Mouse (Mus musculus) embryonic fibroblast, embryonic 13.5 days (primary cell): ENCODE results near the gene Gys1. TPM values are rescaled to one million over a fixed set of nuclear protein-coding genes. Genes with fewer than 3 reads are reported as not detected.

Experiments
- H3K27ac ChIP-seq: 2 replicates; pipeline ENCODE4 v1.5.1; 2012; ENCODE audit warnings: low read length, control low read depth, inconsistent platforms; ENCODE audit not compliant: insufficient read depth
- H3K4me1 ChIP-seq: 2 replicates; pipeline ENCODE4 v1.6.1; 2011; ENCODE audit warnings: low read length; ENCODE audit not compliant: control insufficient read depth, insufficient read depth
- H3K4me3 ChIP-seq: 2 replicates; pipeline ENCODE4 v1.5.1; 2011; ENCODE audit warnings: mild to moderate bottlenecking, control low read depth, low read length; ENCODE audit not compliant: insufficient read depth
- CTCF ChIP-seq: IDR thresholded peaks from 2 replicates; pipeline ENCODE4 v1.5.1; 2011; ENCODE audit warnings: mild to moderate bottlenecking, control low read depth, low read length, moderate library complexity, borderline replicate concordance; ENCODE audit not compliant: insufficient read depth
- POLR2A ChIP-seq: IDR thresholded peaks from 2 replicates; pipeline ENCODE4 v1.6.1; 2011; ENCODE audit warnings: low read depth, mild to moderate bottlenecking, control low read depth, low read length, moderate library complexity
- polyA plus RNA-seq: library from polyadenylated mRNA; stranded (reverse); fragments of >200 nt; gene quantifications from 2 replicates; pipeline ENCODE4 v1.2.4, GENCODE M21; 2011; ENCODE audit warnings: low read depth; ENCODE audit not compliant: missing spikeins, insufficient read length

Gene Gys1
- polyA plus RNA-seq, 1 experiment = 47.6 TPM

DNA sequence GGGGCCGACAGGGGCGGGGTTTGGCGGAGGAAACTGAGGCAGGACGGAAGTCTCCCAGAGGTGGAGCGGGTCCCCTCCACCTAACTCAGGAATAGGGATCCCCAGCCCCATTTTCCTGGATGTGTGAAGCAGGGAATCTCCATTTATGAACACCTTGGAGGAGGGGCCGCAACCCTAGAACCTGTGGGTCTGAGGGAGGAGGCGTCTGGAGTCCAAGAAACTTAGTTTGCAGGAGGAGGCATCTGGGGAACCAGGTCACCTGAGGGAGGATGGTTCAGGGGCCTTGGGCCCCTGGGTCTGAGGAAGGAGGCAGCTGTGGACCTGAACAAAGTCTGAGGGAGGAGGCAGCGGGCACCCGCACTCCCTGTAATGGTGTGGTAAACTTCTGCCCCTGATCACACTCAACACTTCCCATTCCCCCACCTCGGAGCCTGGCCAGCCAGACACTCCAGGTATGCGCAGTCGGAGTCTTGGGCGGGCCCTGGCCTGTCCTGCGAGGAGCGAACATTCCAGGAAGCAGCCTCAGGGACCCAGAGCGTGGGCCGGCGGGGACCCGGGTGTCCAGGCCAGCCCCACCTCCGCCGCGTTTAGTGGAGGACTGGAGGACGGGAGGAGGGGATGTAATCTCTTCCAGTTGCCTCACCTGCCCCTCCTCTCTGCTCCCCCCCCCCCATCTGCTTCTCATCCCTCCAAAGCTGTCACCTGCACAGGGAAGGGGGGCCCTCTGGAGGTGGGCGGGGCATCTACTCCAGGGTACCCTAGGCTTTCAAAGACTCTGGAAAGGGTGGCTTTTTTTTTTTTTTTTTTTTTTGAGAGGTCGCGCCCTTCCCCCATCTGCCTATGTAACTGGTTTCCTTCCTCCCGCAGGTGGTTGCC lies 20.5 kb upstream of the Gys1 start:
- H3K27ac ChIP-seq = no peak overlapping the region
- H3K4me1 ChIP-seq = no peaks in the 10 kb centered on the region
- peak overlapping the region; percentile 24; the same call in 1 of the 2 replicates for H3K4me3 ChIP-seq
- no peak for TF ChIP-seq POLR2A
- no peak for TF ChIP-seq CTCF

DNA sequence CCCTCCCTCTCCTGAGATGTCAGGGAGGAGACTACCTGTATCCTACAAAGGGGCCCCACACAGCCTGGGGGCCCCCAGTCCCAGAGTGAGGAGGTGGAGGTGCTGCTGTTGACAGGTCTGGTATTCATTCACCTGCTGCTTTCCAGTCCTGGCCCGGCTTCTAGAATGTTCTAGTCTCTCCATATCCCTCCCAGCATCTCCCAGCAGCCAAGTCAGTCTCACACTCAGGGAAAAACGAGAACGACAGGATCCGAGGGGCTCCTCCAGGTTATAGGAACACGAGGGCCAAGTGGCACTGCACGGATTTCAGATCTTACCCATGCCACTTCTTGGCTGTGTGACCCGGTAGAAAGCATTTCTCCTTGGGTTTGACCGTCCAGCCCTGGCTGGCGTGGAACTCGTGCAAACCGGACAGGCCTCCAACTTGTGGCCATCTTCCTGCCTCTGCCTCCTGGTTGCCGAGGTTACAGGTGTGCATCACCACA lies 19.9 kb upstream of the Gys1 start:
- no peak for TF ChIP-seq POLR2A
- no peak for TF ChIP-seq CTCF
- Histone ChIP-seq H3K27ac (no peak overlapping the region), H3K4me3 (no peak overlapping the region), H3K4me1 (no peaks in the 10 kb centered on the region)

DNA sequence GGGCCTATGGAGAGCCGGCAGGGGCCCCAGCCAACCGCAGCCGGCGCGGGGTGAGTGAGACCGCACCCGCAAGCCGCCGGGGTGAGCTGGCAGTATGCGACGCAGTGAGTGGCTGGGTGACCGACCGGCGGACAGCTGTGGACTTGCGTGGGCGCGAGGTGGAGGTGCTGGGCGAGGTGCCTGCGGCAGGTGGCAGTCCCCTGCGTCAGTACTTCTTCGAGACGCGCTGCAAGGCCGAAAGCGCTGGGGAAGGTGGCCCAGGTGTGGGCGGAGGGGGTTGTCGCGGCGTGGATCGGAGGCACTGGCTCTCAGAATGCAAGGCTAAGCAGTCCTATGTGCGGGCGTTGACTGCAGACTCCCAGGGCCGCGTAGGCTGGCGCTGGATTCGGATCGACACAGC lies 19.0 kb upstream of the Gys1 start:
- no peak overlapping the region for H3K27ac ChIP-seq
- no peaks in the 10 kb centered on the region for H3K4me1 ChIP-seq
- H3K4me3 ChIP-seq = no peak overlapping the region
- TF ChIP-seq POLR2A (no peak), CTCF (no peak)

- no peak overlapping the region for H3K27ac ChIP-seq
- no peak for TF ChIP-seq POLR2A
- TF ChIP-seq CTCF = no peak
Measured at GRCm38 (mm10) chr7:45417962-45418492, 16.6 kb upstream of the Gys1 start.

DNA sequence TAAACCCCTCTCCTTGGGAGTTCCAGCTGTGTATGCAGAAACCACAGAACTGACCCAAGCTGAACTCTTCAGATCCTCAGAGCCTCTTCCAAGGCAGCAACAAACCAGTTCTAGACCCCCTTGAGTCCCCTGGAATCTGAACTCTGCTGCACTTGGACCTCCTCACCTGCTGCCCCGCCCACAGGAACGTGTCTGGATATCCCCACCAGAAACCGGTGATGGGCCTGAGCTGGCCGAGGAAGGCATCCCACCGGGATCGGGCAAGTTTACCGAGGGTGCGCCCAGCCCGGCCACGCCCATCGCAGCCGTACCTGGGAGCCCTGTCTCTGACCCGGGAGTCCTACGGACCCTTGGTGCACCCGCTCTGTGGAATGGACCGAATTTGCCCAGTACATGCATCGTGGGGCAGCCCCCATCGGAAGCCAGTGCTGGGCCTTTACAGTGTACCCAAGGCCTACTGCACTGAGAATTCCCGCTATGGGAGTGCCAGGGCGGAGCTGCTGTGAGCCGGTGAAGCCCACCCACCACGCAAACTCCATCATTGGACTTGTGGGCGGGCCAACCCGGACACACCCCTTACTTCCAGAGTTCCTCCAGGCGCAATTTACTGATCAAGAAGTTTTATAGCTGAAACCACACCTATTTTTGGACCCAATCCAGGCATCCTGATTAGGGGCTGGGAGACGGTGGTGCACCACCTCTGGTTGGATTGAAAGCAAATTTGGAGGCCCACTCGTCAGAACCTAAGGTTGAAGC lies 14.6 kb upstream of the Gys1 start:
- Histone ChIP-seq H3K27ac (no peak overlapping the region), H3K4me1 (no peaks in the 10 kb centered on the region), H3K4me3 (no peak overlapping the region)
- TF ChIP-seq POLR2A = no peak
- no peak for TF ChIP-seq CTCF

More at GRCm38 (mm10) chr7:45417962-45418492, 16.6 kb upstream of the Gys1 start:
- H3K4me3 ChIP-seq = no peak overlapping the region
- no peaks in the 10 kb centered on the region for H3K4me1 ChIP-seq

- no peak within 1 kb of the TSS for H3K27ac ChIP-seq
- H3K4me3 ChIP-seq = no peak within 1 kb of the TSS
- no peaks in the 10 kb centered on the region for H3K4me1 ChIP-seq
- no peak for TF ChIP-seq CTCF
- TF ChIP-seq POLR2A = no peak
Measured at GRCm38 (mm10) chr7:45420615-45420919, 14.1 kb upstream of the Gys1 start, which contains the start of gene Lhb. Gene Lhb (plus strand): TSS chr7:45420820.

DNA sequence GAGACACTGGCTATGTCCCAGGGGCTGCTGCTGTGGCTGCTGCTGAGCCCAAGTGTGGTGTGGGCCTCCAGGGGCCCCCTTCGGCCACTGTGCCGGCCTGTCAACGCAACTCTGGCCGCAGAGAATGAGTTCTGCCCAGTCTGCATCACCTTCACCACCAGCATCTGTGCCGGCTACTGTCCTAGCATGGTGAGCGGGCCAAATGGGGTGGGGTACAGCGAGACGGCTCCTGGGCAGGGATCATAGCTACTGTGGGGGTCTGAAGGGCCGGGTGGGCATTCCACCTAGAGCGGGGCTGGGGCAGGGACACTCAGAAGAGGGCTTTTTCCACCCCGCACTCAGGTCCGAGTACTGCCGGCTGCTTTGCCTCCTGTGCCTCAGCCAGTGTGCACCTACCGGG lies 13.4 kb upstream of the Gys1 start:
- no peak overlapping the region for H3K27ac ChIP-seq
- no peaks in the 10 kb centered on the region for H3K4me1 ChIP-seq
- no peak overlapping the region for H3K4me3 ChIP-seq
- TF ChIP-seq CTCF (no peak), POLR2A (no peak)

DNA sequence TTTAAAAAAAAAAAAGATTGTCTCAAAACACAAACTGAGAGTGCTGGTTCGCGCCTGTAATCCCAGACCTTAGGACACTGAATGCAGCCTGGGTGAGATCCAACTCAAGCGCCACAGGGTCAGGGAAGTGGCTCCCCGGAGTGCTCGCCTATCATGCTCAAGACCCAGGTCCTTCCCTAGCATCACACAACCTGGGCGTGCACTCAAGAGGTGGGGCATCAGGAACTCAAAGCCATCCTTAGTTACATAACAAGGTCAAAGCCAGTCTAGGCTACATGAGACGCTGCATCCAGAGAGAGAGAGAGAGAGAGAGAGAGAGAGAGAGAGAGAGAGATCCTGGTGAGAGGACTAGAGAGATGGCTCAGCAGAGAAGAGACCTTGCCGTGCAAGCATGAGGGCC lies 8.1 kb upstream of the Gys1 start:
- no peak for TF ChIP-seq POLR2A
- TF ChIP-seq CTCF = no peak
- no peak overlapping the region for H3K4me3 ChIP-seq
- no peaks in the 10 kb centered on the region for H3K4me1 ChIP-seq
- no peak overlapping the region for H3K27ac ChIP-seq

GRCm38 (mm10) chr7:45433835-45434202 lies 825 bp upstream of the Gys1 start:
- H3K27ac ChIP-seq = 0 out of 2 replicates have a peak overlapping the region, but pooled peaks have one; percentile 11
- no peak for TF ChIP-seq POLR2A
- no peak for TF ChIP-seq CTCF
- peak overlapping the region; percentile 98 for H3K4me3 ChIP-seq
- 0 out of 2 replicates have a peak, but pooled peaks cover 5% of the 10 kb centered on the region for H3K4me1 ChIP-seq

GRCm38 (mm10) chr7:45435038-45435437 lies 394 bp downstream of the Gys1 start:
- H3K4me3 ChIP-seq = peak overlapping the region; percentile 62
- 0 out of 2 replicates have a peak, but pooled peaks cover 5% of the 10 kb centered on the region for H3K4me1 ChIP-seq
- peak overlapping the region; percentile 54 for H3K27ac ChIP-seq
- TF ChIP-seq POLR2A (no peak), CTCF (no peak)
